Mouse (Mus musculus) myocyte (in vitro differentiated cells): ENCODE measurements around the gene Vdr.

ENCODE experiments used
- CEBPB ChIP-seq: IDR thresholded peaks from 2 replicates; pipeline ENCODE4 v1.6.1; 2011; ENCODE audit warnings: mild to moderate bottlenecking, moderate library complexity; ENCODE audit not compliant: poor library complexity, insufficient read depth, severe bottlenecking
- E2F4 ChIP-seq: IDR thresholded peaks from one replicate; pipeline ENCODE4 v1.6.1; 2011; ENCODE audit warnings: mild to moderate bottlenecking, control low read depth, moderate library complexity; ENCODE audit not compliant: insufficient read depth
- MAX ChIP-seq: IDR thresholded peaks from one replicate; pipeline ENCODE4 v1.6.1; 2011; ENCODE audit warnings: low read depth, mild to moderate bottlenecking, control low read depth
- MYOD1 ChIP-seq, 3 experiments: IDR thresholded peaks; one replicate each; pipeline ENCODE4 v1.6.1; 2011; ENCODE audit warnings: control low read depth in 2 of 3, low read depth in 2 of 3, mild to moderate bottlenecking in 2 of 3, moderate library complexity in 1 of 3; ENCODE audit not compliant: insufficient read length in 2 of 3, control insufficient read depth in 1 of 3
- MYOG ChIP-seq, 3 experiments: IDR thresholded peaks; one replicate each; pipeline ENCODE4 v1.6.1; 2011; ENCODE audit warnings: control low read depth in 2 of 3, low read depth in 2 of 3, mild to moderate bottlenecking in 2 of 3; ENCODE audit not compliant: insufficient read length in 2 of 3, control insufficient read depth in 1 of 3, insufficient read depth in 1 of 3
- POLR2A ChIP-seq: IDR thresholded peaks from one replicate; pipeline ENCODE4 v1.6.1; 2011; ENCODE audit warnings: low read depth, mild to moderate bottlenecking, control low read depth, moderate library complexity; ENCODE audit not compliant: insufficient read length
- POLR2AphosphoS2 ChIP-seq: IDR thresholded peaks from one replicate; pipeline ENCODE4 v1.6.1; 2011; ENCODE audit warnings: low read depth, control low read depth; ENCODE audit not compliant: insufficient read length
- REST ChIP-seq: IDR thresholded peaks from one replicate; pipeline ENCODE4 v1.6.1; 2011; ENCODE audit warnings: mild to moderate bottlenecking, control low read depth, moderate library complexity; ENCODE audit not compliant: insufficient read depth, insufficient read length
- SRF ChIP-seq: IDR thresholded peaks from one replicate; pipeline ENCODE4 v1.6.1; 2011; ENCODE audit warnings: low read depth; ENCODE audit not compliant: control insufficient read depth, insufficient read length
- TCF12 ChIP-seq: IDR thresholded peaks from one replicate; pipeline ENCODE4 v1.6.1; 2011; ENCODE audit warnings: mild to moderate bottlenecking, control low read depth; ENCODE audit not compliant: poor library complexity, insufficient read depth, severe bottlenecking
- TCF3 ChIP-seq: IDR thresholded peaks from one replicate; pipeline ENCODE4 v1.6.1; 2011; ENCODE audit warnings: low read depth, control low read depth; ENCODE audit not compliant: insufficient read length
- USF1 ChIP-seq: IDR thresholded peaks from one replicate; pipeline ENCODE4 v1.6.1; 2011; ENCODE audit warnings: low read depth, mild to moderate bottlenecking, control low read depth, moderate library complexity

- TF ChIP-seq USF1 = no peak
- no peak for TF ChIP-seq POLR2A
- no peak for TF ChIP-seq TCF12
- no peak for TF ChIP-seq CEBPB
- TF ChIP-seq MAX = no peak
- TF ChIP-seq MYOD1 (IDR thresholded peaks at IDR 0.05; ENCODE audit: control insufficient read depth in 1 of 3, insufficient read length in 2 of 3, low read depth in 2 of 3) = no peak
- TF ChIP-seq MYOG (IDR thresholded peaks at IDR 0.05; ENCODE audit: control insufficient read depth in 1 of 3, insufficient read depth in 1 of 3, insufficient read length in 2 of 3, low read depth in 2 of 3) = no peak
- TF ChIP-seq E2F4 = no peak
- TF ChIP-seq POLR2AphosphoS2 = no peak
- TF ChIP-seq SRF = no peak
- no peak for TF ChIP-seq TCF3
- TF ChIP-seq REST = no peak
These were observed 62.6 kb downstream of the Vdr start for GRCm38 (mm10) chr15:97847866-97848265.
